Mouse (Mus musculus) lung, adult 2 months (tissue): ENCODE data around the gene Kcp. TPM values are rescaled to one million over a fixed set of nuclear protein-coding genes. Genes with fewer than 3 reads are reported as not detected.

Experiments
- DNase-seq: peaks from one replicate; pipeline ENCODE4 v3.0.0; 2022
- H3K4me1 ChIP-seq: fragments of 200-500 bp; 2 replicates; pipeline ENCODE4 v1.6.1; 2011; ENCODE audit warnings: low read length; ENCODE audit not compliant: control insufficient read depth, insufficient read depth
- H3K4me3 ChIP-seq: fragments of 200-500 bp; replicated peaks from 2 replicates; pipeline ENCODE3; 2011; ENCODE audit warnings: low read depth, mild to moderate bottlenecking, control low read depth, low read length; ENCODE audit errors: extremely low read depth
- CTCF ChIP-seq: fragments of 200-500 bp; IDR thresholded peaks from 2 replicates; pipeline ENCODE4 v1.5.1; 2011; ENCODE audit warnings: mild to moderate bottlenecking, low read length, control low read depth; ENCODE audit not compliant: insufficient read depth
- POLR2A ChIP-seq: fragments of 200-500 bp; IDR thresholded peaks from 2 replicates; pipeline ENCODE4 v1.6.1; 2011; ENCODE audit warnings: low read depth, mild to moderate bottlenecking, control low read depth, low read length, borderline replicate concordance; ENCODE audit errors: extremely low read depth
- WGBS: fragments of 180-500 bp; shearing (Covaris S2); methylation state at CpG from one replicate; pipeline ENCODE4 v1.1.7; 2018; 5-methylcytosine and 5-hydroxymethylcytosine counted together
- polyA plus RNA-seq: library from polyadenylated mRNA; depleted of rRNA; stranded (reverse); fragments of >200 nt; gene quantifications from 2 replicates; pipeline ENCODE4 v1.2.3, GENCODE M21; 2012

Kcp gene
- polyA plus RNA-seq, 1 experiment, result 12.3 TPM

DNA sequence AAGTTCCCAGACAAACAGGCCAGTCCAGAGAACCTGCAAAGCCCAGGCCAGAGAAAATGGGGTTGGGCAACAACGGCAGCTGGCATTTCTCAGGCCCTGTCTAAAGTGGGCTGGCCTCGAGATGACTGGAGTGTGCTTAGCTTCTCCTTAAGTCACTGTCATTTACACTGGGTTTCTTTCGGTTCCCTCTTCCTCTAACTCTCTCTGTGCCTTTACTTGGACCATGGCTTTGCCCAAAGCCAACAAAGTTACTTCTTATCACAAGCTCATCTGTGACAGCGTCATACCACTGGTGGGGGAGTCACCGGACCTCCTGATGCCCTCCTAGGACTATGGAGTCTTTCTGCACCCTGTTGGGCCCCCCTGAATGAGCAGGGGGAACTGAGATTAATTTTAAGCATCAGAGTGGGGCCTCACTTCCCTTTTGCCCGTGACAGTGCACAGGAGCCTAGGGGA lies 16.3 kb upstream of the Kcp start:
- WGBS, result 41% methylated on average over 6 of the region's 6 CpGs
- DNase-seq, result no peak

DNA sequence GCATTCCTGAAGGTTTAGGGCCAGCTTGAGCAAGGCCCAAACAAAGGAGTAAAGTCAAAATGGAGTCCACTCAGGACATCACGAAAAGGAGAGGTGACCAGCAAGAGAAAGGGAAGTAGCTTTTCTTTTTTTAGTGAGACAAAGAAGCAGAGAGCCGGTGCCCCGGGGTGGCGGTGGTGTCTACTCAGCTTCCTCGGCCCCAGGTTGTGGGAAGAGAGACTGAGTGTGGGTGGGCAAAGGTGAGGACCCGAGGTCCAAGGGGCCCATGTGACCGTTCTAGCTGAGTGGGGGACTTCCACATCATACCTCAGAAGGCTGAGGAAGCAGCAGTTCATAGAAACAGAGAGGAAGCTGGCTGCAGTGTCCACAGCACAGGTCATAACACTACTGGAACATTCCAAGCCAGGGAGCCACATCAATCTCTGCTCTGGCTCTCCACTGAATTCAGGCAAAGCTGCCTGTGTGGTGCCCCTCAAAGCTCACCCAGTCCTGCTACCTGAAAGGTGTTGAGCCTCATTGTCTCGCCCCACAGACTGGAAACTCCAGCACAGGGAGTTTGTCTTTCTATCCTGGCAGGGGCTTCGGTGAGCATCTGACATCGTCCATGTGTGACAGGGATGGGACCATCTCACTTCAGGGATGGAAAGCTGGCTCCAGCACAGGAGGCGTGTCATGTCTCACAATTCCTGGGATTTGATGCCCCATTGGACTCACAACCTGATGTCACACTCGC lies 15.7 kb upstream of the Kcp start:
- TF ChIP-seq CTCF (no peak), POLR2A (no peak)
- Histone ChIP-seq H3K4me1 (peaks cover 6% of the 10 kb centered on the region; the same call in 1 of the 2 replicates), H3K4me3 (no peak overlapping the region)
- DNase-seq, result no peak
- WGBS, result 60% methylated on average over 12 of the region's 12 CpGs

More for the DNA sequence above, 16.3 kb upstream of the Kcp start:
- TF ChIP-seq POLR2A (no peak), CTCF (no peak)
- peaks cover 6% of the 10 kb centered on the region; the same call in 1 of the 2 replicates for H3K4me1 ChIP-seq
- no peak overlapping the region for H3K4me3 ChIP-seq

DNA sequence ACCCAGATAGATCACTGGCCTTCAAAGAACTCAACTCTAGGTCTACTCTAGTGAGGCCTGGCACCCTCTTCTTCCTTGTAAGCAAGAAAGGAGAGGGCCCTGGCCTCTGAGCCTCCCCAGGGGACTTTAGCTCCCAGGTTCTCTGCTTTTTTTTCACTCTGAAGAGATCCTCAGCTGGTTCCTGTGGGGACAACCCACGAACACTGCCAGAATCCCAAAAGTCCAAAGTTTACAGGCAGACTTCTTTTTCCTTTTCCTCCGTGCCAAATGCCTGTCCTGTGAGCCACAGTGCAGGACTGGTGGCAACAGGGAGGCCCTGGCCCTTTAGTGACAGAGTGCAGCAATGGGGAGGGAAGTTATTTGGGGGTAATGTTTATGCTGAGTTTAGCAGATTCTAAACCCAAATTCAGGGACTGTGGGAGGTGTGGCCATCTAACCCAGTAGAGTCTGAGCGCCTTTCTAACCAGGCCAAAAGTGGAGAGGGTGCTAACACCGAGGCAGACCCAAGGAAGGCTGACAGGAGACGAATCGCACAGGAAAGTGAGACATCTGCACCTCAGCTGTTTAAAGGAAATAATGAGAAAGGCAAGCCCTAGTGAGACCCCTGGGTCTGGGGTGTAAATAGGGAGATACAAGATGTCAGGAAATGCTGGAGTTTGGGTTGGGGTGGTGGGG lies 15.0 kb upstream of the Kcp start:
- Histone ChIP-seq H3K4me1 (peaks cover 6% of the 10 kb centered on the region; the same call in 1 of the 2 replicates), H3K4me3 (no peak overlapping the region)
- WGBS, result 59% methylated on average over 6 of the region's 6 CpGs
- TF ChIP-seq CTCF, result no peak
- no peak for TF ChIP-seq POLR2A
- no peak for DNase-seq

DNA sequence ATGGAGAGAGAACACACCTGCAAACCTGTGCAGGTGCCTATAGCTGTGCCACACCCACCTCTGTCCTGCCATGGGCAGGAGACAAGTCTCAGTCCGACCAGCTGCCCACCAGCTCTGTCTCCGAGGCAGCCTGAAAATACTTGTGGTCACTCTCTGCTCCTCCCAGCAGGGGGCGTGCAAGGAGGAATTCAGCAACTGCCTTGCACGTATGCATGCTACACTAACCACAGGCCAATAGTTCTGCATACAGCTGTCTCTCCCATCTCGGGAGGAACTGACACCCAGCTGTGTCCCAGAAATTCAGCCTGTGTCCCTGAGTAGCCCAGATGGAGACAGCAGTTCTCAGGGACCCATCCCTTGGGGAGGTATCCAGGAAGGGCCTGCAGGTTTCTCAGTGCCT lies 9.4 kb upstream of the Kcp start:
- Histone ChIP-seq H3K4me3 (no peak overlapping the region), H3K4me1 (peaks cover 2% of the 10 kb centered on the region; the same call in 1 of the 2 replicates)
- under 1% methylated on average over 5 of the region's 5 CpGs for WGBS
- peak; percentile 64 for DNase-seq
- TF ChIP-seq CTCF (peak; percentile 95), POLR2A (no peak)

DNA sequence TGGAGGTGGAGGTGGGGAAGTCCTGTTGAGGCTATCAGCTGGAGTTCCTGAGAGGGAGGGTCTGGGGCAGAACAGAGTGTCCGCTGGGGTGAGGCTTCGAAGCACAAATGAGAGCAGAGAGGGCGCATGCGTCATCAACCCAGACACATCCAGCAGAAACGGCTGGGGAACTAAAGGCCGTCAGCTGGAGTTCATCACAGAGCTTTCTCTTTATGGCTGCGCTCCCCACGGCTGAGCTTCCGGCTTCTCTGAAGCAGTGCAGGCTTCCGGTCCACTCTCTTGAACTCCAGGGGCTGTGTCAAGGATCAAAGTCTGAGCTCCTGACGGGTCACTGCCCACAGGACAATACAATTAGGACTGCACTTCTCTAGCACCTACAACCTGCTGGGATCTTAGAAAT lies 5.5 kb upstream of the Kcp start:
- TF ChIP-seq CTCF (no peak), POLR2A (no peak)
- H3K4me3 ChIP-seq, result no peak overlapping the region
- no peak for DNase-seq
- H3K4me1 ChIP-seq, result peaks cover 2% of the 10 kb centered on the region; the same call in 1 of the 2 replicates
- under 1% methylated on average over 11 of the region's 11 CpGs for WGBS

DNA sequence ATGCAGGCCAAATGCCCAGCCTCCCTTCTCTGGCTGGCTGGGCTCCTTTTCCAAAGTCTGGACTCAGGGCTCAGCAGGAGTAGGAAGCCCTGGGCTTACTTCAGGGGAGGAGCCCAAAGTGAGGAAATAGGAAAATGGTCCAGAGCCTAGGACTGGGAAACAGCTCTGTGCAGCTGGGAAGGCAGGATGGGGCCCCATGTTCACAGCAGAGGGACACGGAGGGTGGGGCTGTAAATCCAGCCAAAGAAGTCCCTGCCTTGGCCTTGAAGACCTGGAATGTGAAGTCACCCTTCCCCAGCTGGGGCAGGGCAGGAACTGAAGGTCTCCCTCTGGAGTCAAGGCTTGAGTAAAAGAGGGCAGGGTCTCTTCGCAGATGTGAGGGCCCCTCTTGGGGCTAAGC lies 1.3 kb upstream of the Kcp start:
- peaks cover 2% of the 10 kb centered on the region; the same call in 1 of the 2 replicates for H3K4me1 ChIP-seq
- TF ChIP-seq POLR2A, result no peak
- DNase-seq, result no peak
- no peak overlapping the region for H3K4me3 ChIP-seq
- WGBS, result 52% methylated on average over 2 of the region's 2 CpGs

DNA sequence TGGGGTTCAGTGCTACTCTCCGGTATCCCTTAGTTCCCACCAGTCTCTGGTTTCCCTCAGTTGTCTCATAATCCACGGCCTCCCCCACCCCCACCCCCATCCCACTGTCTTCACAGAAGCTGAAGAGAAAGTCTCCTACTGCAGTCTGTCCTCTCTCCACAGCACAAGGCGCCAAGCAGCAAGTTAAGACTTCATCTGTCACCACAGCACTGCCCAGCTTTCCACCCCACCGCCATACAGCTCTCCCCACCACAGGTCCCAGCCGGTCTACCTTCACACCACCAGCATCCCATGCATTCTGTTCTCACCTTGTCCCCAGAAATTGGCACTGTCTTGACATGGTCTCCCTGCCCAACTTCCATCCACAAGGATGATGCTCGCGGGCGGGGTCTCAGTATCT lies 918 bp downstream of the Kcp start:
- WGBS, result 40% methylated on average over 8 of the region's 8 CpGs
- Histone ChIP-seq H3K4me1 (no peaks in the 10 kb centered on the region), H3K4me3 (no peak overlapping the region)
- TF ChIP-seq CTCF, result no peak
- DNase-seq, result no peak

DNA sequence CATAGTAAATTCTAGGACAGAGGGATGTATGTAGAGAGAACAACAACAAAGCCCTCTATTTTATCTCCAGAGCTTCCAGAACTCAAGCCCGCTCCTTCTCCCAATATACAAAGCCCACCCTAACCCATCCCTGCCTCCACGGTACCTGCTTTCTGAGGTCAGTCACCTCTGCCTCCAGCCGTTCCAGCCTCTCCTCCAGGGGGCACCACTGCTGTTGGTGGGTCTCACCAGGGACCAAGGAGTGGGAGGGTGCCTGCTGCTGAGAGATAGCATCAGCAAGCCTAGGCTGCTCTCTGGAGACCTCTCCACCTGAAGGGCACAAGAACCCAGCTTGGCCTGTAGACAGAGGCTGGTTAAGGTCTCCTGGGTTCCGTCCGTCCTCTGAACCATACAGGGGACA lies 2.3 kb downstream of the Kcp start:
- WGBS, result 92% methylated on average over 5 of the region's 5 CpGs
- no peaks in the 10 kb centered on the region for H3K4me1 ChIP-seq
- H3K4me3 ChIP-seq, result no peak overlapping the region
- DNase-seq, result no peak
- TF ChIP-seq POLR2A, result no peak
- TF ChIP-seq CTCF, result no peak

DNA sequence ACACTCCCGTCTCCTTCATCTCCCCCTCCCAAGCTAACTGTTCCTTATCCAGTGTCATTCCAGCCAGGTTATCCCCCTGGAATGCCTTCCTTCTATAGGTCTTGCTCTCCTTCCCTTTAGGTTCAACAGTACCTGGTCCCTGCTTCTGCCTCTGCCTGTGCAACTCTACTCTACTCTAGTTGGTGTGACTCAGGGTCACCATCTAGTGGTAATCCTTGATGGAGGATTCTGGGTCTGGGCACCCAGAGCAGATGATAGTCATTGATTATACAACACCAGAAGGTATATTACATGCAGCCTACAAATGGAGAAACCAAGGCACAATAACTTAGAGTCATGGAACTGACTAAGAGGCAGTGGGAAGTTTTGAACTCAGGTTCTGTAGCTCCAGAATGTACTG lies 6.2 kb downstream of the Kcp start:
- DNase-seq, result no peak
- no peak for TF ChIP-seq POLR2A
- no peak for TF ChIP-seq CTCF
- WGBS, result 90% methylated on average over 1 of the region's 1 CpGs

DNA sequence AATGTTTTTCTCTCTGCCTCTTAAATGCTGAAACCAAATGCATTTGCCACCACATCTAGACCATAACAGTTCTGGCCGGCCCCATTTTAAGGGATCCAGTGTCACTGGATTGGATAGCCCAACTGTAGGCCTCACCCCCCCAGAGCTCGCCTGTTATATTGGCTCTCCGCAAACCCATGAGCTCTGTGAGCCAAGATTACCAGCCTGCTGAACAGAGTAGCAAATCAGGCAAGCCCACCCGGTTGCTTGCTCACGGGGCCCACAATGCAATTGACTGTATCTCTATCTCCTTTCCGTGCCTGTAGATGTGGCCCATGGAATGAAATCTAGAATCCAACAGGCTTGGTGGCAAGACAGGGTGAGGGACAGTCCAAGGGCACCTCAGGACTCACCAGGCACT lies 6.9 kb downstream of the Kcp start:
- WGBS, result 92% methylated on average over 6 of the region's 6 CpGs
- no peak for TF ChIP-seq CTCF
- TF ChIP-seq POLR2A, result no peak
- H3K4me3 ChIP-seq, result no peak overlapping the region

More for the DNA sequence above, 6.2 kb downstream of the Kcp start:
- Histone ChIP-seq H3K4me3 (no peak overlapping the region), H3K4me1 (no peaks in the 10 kb centered on the region)

More for the DNA sequence above, 6.9 kb downstream of the Kcp start:
- no peak for DNase-seq
- no peaks in the 10 kb centered on the region for H3K4me1 ChIP-seq
